Mouse (Mus musculus): ENCODE results near the gene Rasgrp1. TPM values are rescaled to one million over a fixed set of nuclear protein-coding genes. Genes with fewer than 3 reads are reported as not detected.
A peak's percentile ranks its signal among the peaks of the same experiment; 100 is the strongest.

Rasgrp1 gene
- polyA plus RNA-seq, 1 experiment from 2014 or later: 0.61 TPM

DNA sequence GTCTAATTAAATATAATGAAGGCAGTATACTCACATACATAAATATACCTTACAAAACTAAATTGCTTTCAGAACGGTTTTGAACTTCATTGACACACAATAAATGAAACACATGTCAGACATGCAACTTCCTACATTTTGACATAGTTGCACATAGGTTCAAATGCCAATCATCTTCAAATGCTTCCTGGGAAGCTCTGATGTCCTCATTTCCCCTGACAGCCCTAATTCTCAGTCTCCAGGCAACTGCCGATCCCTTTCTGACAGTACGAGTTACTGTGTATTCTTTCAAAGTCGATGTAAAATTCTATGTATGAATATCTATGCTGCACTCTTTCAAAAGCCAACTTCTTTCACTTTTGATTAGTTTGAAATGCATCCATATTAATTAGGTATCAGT, 100.8 kb downstream of the Rasgrp1 start:
- H3K4me1 ChIP-seq (replicated peaks; ENCODE audit: control insufficient read depth, insufficient read depth, low read length): no peaks in the 10 kb centered on the region
- H3K9me3 ChIP-seq (ENCODE audit: control insufficient read depth, low read length): no peaks in the 10 kb centered on the region
- 81% methylated on average over 4 of the region's 4 CpGs for WGBS
- H3K4me3 ChIP-seq (ENCODE audit: low read depth, low read length): no peak overlapping the region
- H3K36me3 ChIP-seq (ENCODE audit: control insufficient read depth, insufficient read depth, low read length): no peaks in the 10 kb centered on the region
- H3K27ac ChIP-seq (ENCODE audit: low read depth): no peak overlapping the region
- H3K4me2 ChIP-seq (ENCODE audit: low read length): no peak overlapping the region
- no peak overlapping the region for H3K9ac ChIP-seq (ENCODE audit: low read length)
- H3K27me3 ChIP-seq (replicated peaks; ENCODE audit: control insufficient read depth, insufficient read depth, low read length): no peaks in the 10 kb centered on the region
- DNase-seq (ENCODE audit: low spot score) (no peak), ATAC-seq (replicated peaks; ENCODE audit: low FRiP score, low TSS enrichment, low read depth) (no peak)

DNA sequence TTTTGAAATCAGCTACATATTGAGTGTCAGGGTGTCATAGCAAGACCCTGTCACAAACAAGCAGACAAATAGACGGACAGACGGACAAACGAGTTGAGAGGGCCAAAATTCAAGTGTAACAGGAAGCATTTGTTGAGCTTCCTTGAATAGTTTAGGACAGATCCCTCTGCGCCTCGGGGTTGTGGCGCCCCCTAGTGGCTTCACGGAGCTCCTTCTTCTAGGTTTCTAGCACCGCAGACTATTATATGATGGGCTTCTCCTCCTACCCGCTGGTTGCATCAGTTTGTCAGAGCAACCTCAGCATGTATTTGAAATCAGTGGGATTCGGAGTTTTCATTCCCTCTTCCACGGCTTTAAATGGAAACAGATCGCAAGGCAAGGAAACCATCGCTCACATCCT, 111.5 kb downstream of the Rasgrp1 start:
- no peaks in the 10 kb centered on the region for H3K9me3 ChIP-seq (ENCODE audit: control insufficient read depth, low read length)
- 0 out of 2 replicates have a peak overlapping the region, but pooled peaks have one; percentile 11 for H3K4me2 ChIP-seq (ENCODE audit: low read length)
- H3K27ac ChIP-seq (ENCODE audit: low read depth): no peak overlapping the region
- DNase-seq (ENCODE audit: low spot score): peak; percentile 92
- no peak overlapping the region for H3K4me3 ChIP-seq (ENCODE audit: low read depth, low read length)
- no peaks in the 10 kb centered on the region for H3K27me3 ChIP-seq (replicated peaks; ENCODE audit: control insufficient read depth, insufficient read depth, low read length)
- no peaks in the 10 kb centered on the region for H3K36me3 ChIP-seq (ENCODE audit: control insufficient read depth, insufficient read depth, low read length)
- peak; percentile 83 for ATAC-seq (replicated peaks; ENCODE audit: low FRiP score, low TSS enrichment, low read depth)
- H3K9ac ChIP-seq (ENCODE audit: low read length): no peak overlapping the region
- no peaks in the 10 kb centered on the region for H3K4me1 ChIP-seq (replicated peaks; ENCODE audit: control insufficient read depth, insufficient read depth, low read length)
- 5% methylated on average over 13 of the region's 13 CpGs for WGBS

GRCm38 (mm10) chr2:117230261-117230660, 112.5 kb downstream of the Rasgrp1 start:
- Histone ChIP-seq H3K9me3 (ENCODE audit: control insufficient read depth, low read length) (no peaks in the 10 kb centered on the region), H3K27me3 (replicated peaks; ENCODE audit: control insufficient read depth, insufficient read depth, low read length) (no peaks in the 10 kb centered on the region), H3K27ac (ENCODE audit: low read depth) (no peak overlapping the region), H3K4me3 (ENCODE audit: low read depth, low read length) (no peak overlapping the region), H3K4me2 (ENCODE audit: low read length) (no peak overlapping the region), H3K9ac (ENCODE audit: low read length) (no peak overlapping the region), H3K4me1 (replicated peaks; ENCODE audit: control insufficient read depth, insufficient read depth, low read length) (no peaks in the 10 kb centered on the region), H3K36me3 (ENCODE audit: control insufficient read depth, insufficient read depth, low read length) (no peaks in the 10 kb centered on the region)
- no peak for DNase-seq (ENCODE audit: low spot score)
- no peak for ATAC-seq (replicated peaks; ENCODE audit: low FRiP score, low TSS enrichment, low read depth)
- WGBS: 78% methylated on average over 7 of the region's 7 CpGs

Other genes starting within 250 kb of the Rasgrp1 start
- gene Spred1, start 221.6 kb downstream of the Rasgrp1 start, polyA plus RNA-seq (2014; fragmentation: Nextera tagmentation; extraction: Ambion mirVana): 14.0 and 15.3 TPM in 2 replicates
- gene Fam98b, start 93.3 kb downstream of the Rasgrp1 start, polyA plus RNA-seq (2014; fragmentation: Nextera tagmentation; extraction: Ambion mirVana): 7.2 and 7.6 TPM in 2 replicates

All from intestine, embryonic 14.5 days (tissue).